Mouse (Mus musculus): Measurements from ENCODE around the gene Pawr. TPM values are rescaled to one million over a fixed set of nuclear protein-coding genes. Genes with fewer than 3 reads are reported as not detected.

Gene Pawr
- polyA plus RNA-seq, 1 experiment from 2014 or later, result 2.3 TPM

DNA sequence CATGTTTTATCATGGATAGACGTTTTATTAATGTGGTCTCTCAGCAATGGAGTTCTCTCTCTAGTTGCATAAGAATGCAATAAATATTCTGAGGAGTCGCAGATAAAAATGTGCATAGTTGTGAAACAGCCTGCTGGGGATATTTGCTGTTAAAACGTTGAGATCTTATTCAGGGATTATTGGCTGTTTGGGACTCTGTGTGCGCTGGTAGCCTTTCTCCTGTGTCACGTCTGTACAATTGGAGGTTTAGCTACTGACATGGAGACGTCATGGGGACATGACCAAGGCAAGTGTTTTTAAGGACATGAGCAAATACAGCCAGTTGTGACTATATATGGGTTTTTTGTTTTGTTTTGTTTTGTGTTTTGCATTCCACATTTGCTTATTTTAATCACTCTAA, 28.9 kb downstream of the Pawr start:
- no peak overlapping the region for H3K27ac ChIP-seq (ENCODE audit: low read depth, low read length)
- ATAC-seq, result no peak
- no peak overlapping the region for H3K9ac ChIP-seq (ENCODE audit: low read depth, low read length)
- no peaks in the 10 kb centered on the region for H3K4me1 ChIP-seq (ENCODE audit: control insufficient read depth, insufficient read depth, low read depth, low read length)
- H3K36me3 ChIP-seq (ENCODE audit: control insufficient read depth, insufficient read depth, low read length), result no peaks in the 10 kb centered on the region
- H3K4me2 ChIP-seq (ENCODE audit: low read length), result no peak overlapping the region
- WGBS, result 45% methylated on average over 6 of the region's 6 CpGs
- no peak overlapping the region for H3K4me3 ChIP-seq (ENCODE audit: low read length)
- no peaks in the 10 kb centered on the region for H3K27me3 ChIP-seq (replicated peaks; ENCODE audit: control insufficient read depth, insufficient read depth, low read length)
- H3K9me3 ChIP-seq (ENCODE audit: control insufficient read depth, low read length), result peaks cover 2% of the 10 kb centered on the region; the same call in 1 of the 2 replicates

DNA sequence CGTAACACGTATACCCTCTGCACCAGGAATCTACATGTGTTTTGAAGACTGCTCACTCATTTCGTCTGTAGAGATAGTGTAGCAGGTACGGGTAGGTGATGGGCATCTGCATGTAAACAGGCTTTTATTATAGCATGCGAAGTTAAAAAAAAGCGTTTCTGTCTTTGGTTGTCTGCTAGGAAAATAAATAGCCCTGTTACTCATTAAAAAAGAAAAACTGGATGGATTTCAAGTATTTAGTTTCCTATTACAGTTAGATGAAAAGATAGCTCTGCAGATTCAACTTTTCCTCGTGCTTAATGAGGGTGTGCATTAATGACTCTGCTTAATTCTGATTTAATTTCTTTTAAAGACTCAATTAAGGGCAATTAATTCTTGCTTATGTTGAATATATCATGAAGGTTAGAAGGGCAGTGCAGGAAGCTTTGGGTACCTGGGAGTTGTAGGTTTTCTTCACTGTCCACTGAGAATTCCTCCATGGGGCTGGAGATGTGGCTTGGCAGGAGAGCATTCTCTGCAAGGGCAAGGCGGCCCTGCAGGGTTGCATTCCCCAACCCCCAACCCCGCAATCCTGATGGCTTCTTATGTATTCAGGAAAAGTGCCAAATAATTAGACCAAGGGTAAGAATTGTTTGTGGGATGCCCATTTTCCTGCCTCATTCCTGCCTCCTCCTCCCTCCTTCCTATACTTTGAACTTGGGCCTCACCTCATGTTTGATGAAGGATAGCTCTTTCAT, 29.7 kb downstream of the Pawr start:
- no peak for ATAC-seq
- H3K36me3 ChIP-seq (ENCODE audit: control insufficient read depth, insufficient read depth, low read length), result no peaks in the 10 kb centered on the region
- no peaks in the 10 kb centered on the region for H3K4me1 ChIP-seq (ENCODE audit: control insufficient read depth, insufficient read depth, low read depth, low read length)
- H3K27me3 ChIP-seq (replicated peaks; ENCODE audit: control insufficient read depth, insufficient read depth, low read length), result no peaks in the 10 kb centered on the region
- H3K27ac ChIP-seq (ENCODE audit: low read depth, low read length), result no peak overlapping the region
- no peak overlapping the region for H3K4me2 ChIP-seq (ENCODE audit: low read length)
- peaks cover 2% of the 10 kb centered on the region; the same call in 1 of the 2 replicates for H3K9me3 ChIP-seq (ENCODE audit: control insufficient read depth, low read length)
- WGBS, result 52% methylated on average over 9 of the region's 9 CpGs
- H3K4me3 ChIP-seq (ENCODE audit: low read length), result no peak overlapping the region
- no peak overlapping the region for H3K9ac ChIP-seq (ENCODE audit: low read depth, low read length)

DNA sequence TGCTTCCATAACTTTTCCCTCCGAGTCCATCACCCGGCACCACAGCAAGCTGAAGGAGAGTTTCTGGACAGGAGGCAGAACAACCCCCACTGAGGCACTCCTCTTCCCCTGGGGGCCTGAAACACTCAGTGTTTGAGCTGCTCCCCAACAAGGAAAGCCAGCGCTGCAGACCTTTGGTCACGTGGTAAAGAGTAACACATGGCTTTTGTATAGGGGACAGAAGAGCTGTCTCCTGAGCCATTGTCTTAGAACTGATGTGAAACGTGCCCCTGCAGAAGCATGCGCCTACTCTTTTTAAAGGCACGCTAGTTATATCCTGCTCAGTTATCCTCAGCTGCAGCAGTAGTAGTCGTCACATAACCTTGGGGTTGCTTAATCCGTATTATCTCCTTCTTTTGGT, 32.0 kb downstream of the Pawr start:
- WGBS, result 30% methylated on average over 9 of the region's 9 CpGs
- Histone ChIP-seq H3K4me2 (ENCODE audit: low read length) (no peak overlapping the region), H3K4me1 (ENCODE audit: control insufficient read depth, insufficient read depth, low read depth, low read length) (no peaks in the 10 kb centered on the region), H3K9me3 (ENCODE audit: control insufficient read depth, low read length) (peaks cover 2% of the 10 kb centered on the region; the same call in 1 of the 2 replicates), H3K27me3 (replicated peaks; ENCODE audit: control insufficient read depth, insufficient read depth, low read length) (no peaks in the 10 kb centered on the region), H3K36me3 (ENCODE audit: control insufficient read depth, insufficient read depth, low read length) (no peaks in the 10 kb centered on the region), H3K27ac (ENCODE audit: low read depth, low read length) (no peak overlapping the region), H3K9ac (ENCODE audit: low read depth, low read length) (no peak overlapping the region), H3K4me3 (ENCODE audit: low read length) (no peak overlapping the region)
- ATAC-seq, result no peak

GRCm38 (mm10) chr10:108364946-108365719, 33.2 kb downstream of the Pawr start:
- Histone ChIP-seq H3K4me2 (ENCODE audit: low read length) (no peak overlapping the region), H3K4me3 (ENCODE audit: low read length) (no peak overlapping the region), H3K4me1 (ENCODE audit: control insufficient read depth, insufficient read depth, low read depth, low read length) (no peaks in the 10 kb centered on the region), H3K27me3 (replicated peaks; ENCODE audit: control insufficient read depth, insufficient read depth, low read length) (no peaks in the 10 kb centered on the region), H3K27ac (ENCODE audit: low read depth, low read length) (no peak overlapping the region), H3K36me3 (ENCODE audit: control insufficient read depth, insufficient read depth, low read length) (no peaks in the 10 kb centered on the region), H3K9me3 (ENCODE audit: control insufficient read depth, low read length) (peaks cover 2% of the 10 kb centered on the region; the same call in 1 of the 2 replicates), H3K9ac (ENCODE audit: low read depth, low read length) (no peak overlapping the region)
- WGBS, result 85% methylated on average over 26 of the region's 26 CpGs
- ATAC-seq, result no peak

GRCm38 (mm10) chr10:108366251-108366650, 34.3 kb downstream of the Pawr start:
- WGBS, result 90% methylated on average over 5 of the region's 5 CpGs
- no peak overlapping the region for H3K4me3 ChIP-seq (ENCODE audit: low read length)
- no peak for ATAC-seq

GRCm38 (mm10) chr10:108368358-108368757, 36.4 kb downstream of the Pawr start:
- H3K36me3 ChIP-seq (ENCODE audit: control insufficient read depth, insufficient read depth, low read length), result no peaks in the 10 kb centered on the region
- no peak for ATAC-seq
- H3K9me3 ChIP-seq (ENCODE audit: control insufficient read depth, low read length), result peaks cover 2% of the 10 kb centered on the region; the same call in 1 of the 2 replicates
- no peaks in the 10 kb centered on the region for H3K27me3 ChIP-seq (replicated peaks; ENCODE audit: control insufficient read depth, insufficient read depth, low read length)
- H3K4me3 ChIP-seq (ENCODE audit: low read length), result no peak overlapping the region
- no peaks in the 10 kb centered on the region for H3K4me1 ChIP-seq (ENCODE audit: control insufficient read depth, insufficient read depth, low read depth, low read length)
- no peak overlapping the region for H3K4me2 ChIP-seq (ENCODE audit: low read length)
- no peak overlapping the region for H3K9ac ChIP-seq (ENCODE audit: low read depth, low read length)
- WGBS, result 94% methylated on average over 6 of the region's 6 CpGs
- H3K27ac ChIP-seq (ENCODE audit: low read depth, low read length), result no peak overlapping the region

More at GRCm38 (mm10) chr10:108366251-108366650, 34.3 kb downstream of the Pawr start:
- Histone ChIP-seq H3K27me3 (replicated peaks; ENCODE audit: control insufficient read depth, insufficient read depth, low read length) (no peaks in the 10 kb centered on the region), H3K27ac (ENCODE audit: low read depth, low read length) (no peak overlapping the region), H3K36me3 (ENCODE audit: control insufficient read depth, insufficient read depth, low read length) (no peaks in the 10 kb centered on the region), H3K9me3 (ENCODE audit: control insufficient read depth, low read length) (peaks cover 2% of the 10 kb centered on the region; the same call in 1 of the 2 replicates), H3K4me1 (ENCODE audit: control insufficient read depth, insufficient read depth, low read depth, low read length) (no peaks in the 10 kb centered on the region), H3K9ac (ENCODE audit: low read depth, low read length) (no peak overlapping the region), H3K4me2 (ENCODE audit: low read length) (no peak overlapping the region)

- Histone ChIP-seq H3K36me3 (ENCODE audit: control insufficient read depth, insufficient read depth, low read length) (no peaks in the 10 kb centered on the region), H3K9me3 (ENCODE audit: control insufficient read depth, low read length) (no peaks in the 10 kb centered on the region), H3K4me3 (ENCODE audit: low read length) (no peak overlapping the region), H3K4me2 (ENCODE audit: low read length) (no peak overlapping the region), H3K9ac (ENCODE audit: low read depth, low read length) (no peak overlapping the region), H3K27me3 (replicated peaks; ENCODE audit: control insufficient read depth, insufficient read depth, low read length) (no peaks in the 10 kb centered on the region), H3K4me1 (ENCODE audit: control insufficient read depth, insufficient read depth, low read depth, low read length) (no peaks in the 10 kb centered on the region), H3K27ac (ENCODE audit: low read depth, low read length) (no peak overlapping the region)
- 51% methylated on average over 7 of the region's 7 CpGs for WGBS
- ATAC-seq, result no peak
These were observed 40.3 kb downstream of the Pawr start for GRCm38 (mm10) chr10:108372258-108372657.

DNA sequence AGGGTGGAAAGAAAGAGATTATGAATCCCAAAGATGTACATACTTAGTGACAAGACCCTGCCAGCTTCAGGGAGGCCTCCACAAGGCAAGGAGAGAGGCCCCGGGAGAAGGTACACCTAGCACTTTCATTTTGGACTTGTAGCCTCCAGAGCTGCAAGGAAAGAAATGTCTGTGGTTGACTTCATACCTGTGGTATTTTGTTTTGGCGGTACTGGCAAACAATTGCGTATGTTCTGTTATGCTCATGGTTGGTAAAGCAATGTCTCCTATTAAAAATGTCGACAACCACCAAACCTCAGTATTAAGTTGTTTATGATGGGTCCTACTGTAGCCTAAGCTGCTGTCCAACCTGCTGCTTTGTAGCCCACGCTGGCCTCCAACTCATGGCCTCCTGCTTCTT, 40.9 kb downstream of the Pawr start:
- no peak for ATAC-seq
- 93% methylated on average over 5 of the region's 5 CpGs for WGBS
- no peaks in the 10 kb centered on the region for H3K27me3 ChIP-seq (replicated peaks; ENCODE audit: control insufficient read depth, insufficient read depth, low read length)
- H3K4me3 ChIP-seq (ENCODE audit: low read length), result no peak overlapping the region
- no peaks in the 10 kb centered on the region for H3K9me3 ChIP-seq (ENCODE audit: control insufficient read depth, low read length)
- no peak overlapping the region for H3K4me2 ChIP-seq (ENCODE audit: low read length)
- no peaks in the 10 kb centered on the region for H3K36me3 ChIP-seq (ENCODE audit: control insufficient read depth, insufficient read depth, low read length)
- H3K9ac ChIP-seq (ENCODE audit: low read depth, low read length), result no peak overlapping the region
- H3K4me1 ChIP-seq (ENCODE audit: control insufficient read depth, insufficient read depth, low read depth, low read length), result no peaks in the 10 kb centered on the region
- no peak overlapping the region for H3K27ac ChIP-seq (ENCODE audit: low read depth, low read length)

DNA sequence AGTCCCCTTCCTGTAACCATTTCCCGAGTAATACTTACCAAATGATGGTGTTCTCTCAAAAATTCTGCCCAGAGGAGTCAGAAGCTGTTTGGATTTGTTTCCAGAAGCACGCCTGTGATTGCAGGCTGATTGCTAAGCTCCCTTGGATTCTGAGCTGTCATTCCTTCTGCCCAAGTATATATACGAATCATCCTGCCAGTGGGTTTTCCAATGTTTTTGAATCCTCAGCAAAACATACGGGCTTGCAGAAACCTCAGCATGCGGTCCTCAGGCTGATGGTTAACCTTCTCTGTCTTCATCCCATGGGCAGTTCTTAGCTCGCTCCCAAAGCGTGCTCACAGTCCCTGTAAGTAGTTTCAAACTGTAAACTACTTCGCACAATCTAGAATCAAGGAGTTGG, 43.9 kb downstream of the Pawr start:
- no peak for ATAC-seq
- Histone ChIP-seq H3K27ac (ENCODE audit: low read depth, low read length) (no peak overlapping the region), H3K9me3 (ENCODE audit: control insufficient read depth, low read length) (no peaks in the 10 kb centered on the region), H3K27me3 (replicated peaks; ENCODE audit: control insufficient read depth, insufficient read depth, low read length) (no peaks in the 10 kb centered on the region), H3K36me3 (ENCODE audit: control insufficient read depth, insufficient read depth, low read length) (no peaks in the 10 kb centered on the region), H3K4me2 (ENCODE audit: low read length) (no peak overlapping the region), H3K4me3 (ENCODE audit: low read length) (no peak overlapping the region), H3K4me1 (ENCODE audit: control insufficient read depth, insufficient read depth, low read depth, low read length) (no peaks in the 10 kb centered on the region), H3K9ac (ENCODE audit: low read depth, low read length) (no peak overlapping the region)
- 94% methylated on average over 8 of the region's 8 CpGs for WGBS

Data from hindbrain, embryonic 16.5 days (tissue).